ENCODE assay signal across 13 mouse cellular contexts in the genomic region with DNA sequence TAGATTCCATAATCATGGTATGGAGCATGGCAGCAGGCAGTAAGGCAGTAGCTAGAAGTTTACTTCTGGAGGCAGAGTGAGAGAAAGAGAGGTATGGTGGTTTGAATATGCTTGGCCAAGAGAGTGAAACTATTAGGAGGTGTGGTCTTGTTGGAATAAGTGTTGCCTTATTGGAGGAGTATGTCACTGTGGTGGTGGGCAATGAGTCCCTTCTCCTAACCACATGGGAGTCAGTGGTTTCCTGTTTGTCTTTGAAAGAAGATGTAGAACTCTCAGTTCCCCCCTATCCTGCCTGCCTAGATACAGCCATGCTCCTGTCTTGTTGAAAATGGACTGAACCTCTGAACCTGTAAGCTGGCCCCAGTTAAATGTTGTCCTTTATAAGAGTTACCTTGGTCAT.
DNase-seq lines count a peak whose midpoint lies in the region; ATAC-seq lines count a peak whose summit lies in the region.
"Had no signal": no experiment of that assay in that cellular context is flagged by ENCODE, and none has a peak within 500 bp of the region (broad histone marks: within the 10 kb centered on the region; RNA-seq: fewer than 3 reads in every experiment).

No protein-coding gene starts in this region.

- peak; percentile 42 to 45; a peak in 2 of 4 replicates for ATAC-seq in hematopoietic stem cell, adult 5-6 weeks (replicated peaks in 1 of 2; ENCODE audit: insufficient read depth in 1 of 2, low FRiP score in 2 of 2, low TSS enrichment in 1 of 2, low read depth in 1 of 2, poor library complexity in 2 of 2, severe bottlenecking in 2 of 2)
- peak; percentile 91 for ATAC-seq in megakaryocyte, adult 5-6 weeks (ENCODE audit: poor library complexity, severe bottlenecking)
- ATAC-seq: forebrain, embryonic 16.5 days had no signal

- DNase-seq in layer of hippocampus, adult 9-11 months, result peak; percentile 3
- no peak for DNase-seq in layer of hippocampus, postnatal 14 days (ENCODE audit: low spot score in 2 of 2)
- no peak for DNase-seq in heart, adult 9 months (ENCODE audit: low spot score in 2 of 2)
- no peak for DNase-seq in cerebellum, postnatal 25 days
- no peak for DNase-seq in cerebellum, postnatal 10 days
- DNase-seq: adrenal gland, postnatal 14 days; cerebellum, adult 2 months; cerebellum, postnatal 14 days; gastrocnemius, postnatal 10 days; heart, adult 2 months had no signal
